Mouse (Mus musculus) liver, embryonic 14.5 days (tissue): ENCODE measurements at regions not wholly inside any gene's neighbourhood (a gene's known extent, or its start where the extent isn't known, plus 50 kb on each side); places are given as distances from the start of the nearest gene placed in this dataset.

Experiments
- ATAC-seq: fragments of 200-750 bp; cut with Nextera tagmentation; 2 replicates; pipeline ENCODE4 v1.8.0; 2017; ENCODE audit warnings: moderate number of reproducible peaks, mild to moderate bottlenecking, moderate library complexity; ENCODE audit not compliant: insufficient read depth
- DNase-seq, 3 experiments: peaks; one replicate each; pipeline ENCODE4 v3.0.0-alpha.2; 2012 to 2013; ENCODE audit warnings: low read depth in 3 of 3, low spot score in 3 of 3
- H3K27ac ChIP-seq: fragments of 300-500 bp; sonication (generic); 2 replicates; pipeline ENCODE4 v1.5.1; 2014; ENCODE audit warnings: moderate library complexity, mild to moderate bottlenecking, control low read depth, inconsistent platforms
- H3K27me3 ChIP-seq: fragments of 300-500 bp; sonication (generic); 2 replicates; pipeline ENCODE4 v1.6.1; 2014; ENCODE audit warnings: mild to moderate bottlenecking, low read length, moderate library complexity; ENCODE audit not compliant: control insufficient read depth, insufficient read depth
- H3K36me3 ChIP-seq: fragments of 300-500 bp; sonication (generic); replicated peaks from 2 replicates; pipeline ENCODE4 v1.6.1; 2014; ENCODE audit warnings: low read depth; ENCODE audit not compliant: control insufficient read depth, insufficient read depth
- H3K4me1 ChIP-seq, 2 experiments: fragments of 200-500 bp in 1 of 2; fragments of 300-500 bp in 1 of 2; sonication (generic) in 1 of 2; replicated peaks; 2 replicates each; pipeline ENCODE4 v1.6.1; 2012 to 2014; ENCODE audit warnings: antibody characterized with exemption in 1 of 2, inconsistent platforms in 1 of 2, low read length in 1 of 2; ENCODE audit not compliant: control insufficient read depth in 2 of 2, insufficient read depth in 2 of 2
- H3K4me2 ChIP-seq: fragments of 300-500 bp; sonication (generic); 2 replicates; pipeline ENCODE4 v1.6.1; 2014; ENCODE audit warnings: low read depth, mild to moderate bottlenecking, control low read depth, moderate library complexity
- H3K4me3 ChIP-seq, 2 experiments: fragments of 200-500 bp in 1 of 2; fragments of 300-500 bp in 1 of 2; sonication (generic) in 1 of 2; 2 replicates each; pipeline ENCODE4 v1.5.1; 2012 to 2014; ENCODE audit warnings: low read depth in 2 of 2, low read length in 2 of 2, mild to moderate bottlenecking in 2 of 2, control low read depth in 1 of 2, inconsistent platforms in 1 of 2, moderate library complexity in 1 of 2; ENCODE audit not compliant: insufficient read depth in 1 of 2
- H3K9ac ChIP-seq: fragments of 300-500 bp; sonication (generic); replicated peaks from 2 replicates; pipeline ENCODE4 v1.6.1; 2014; ENCODE audit warnings: mild to moderate bottlenecking, control low read depth, moderate library complexity
- H3K9me3 ChIP-seq: fragments of 300-500 bp; sonication (generic); 2 replicates; pipeline ENCODE4 v1.6.1; 2016; ENCODE audit warnings: low read length, mixed read lengths; ENCODE audit not compliant: control insufficient read depth
- CTCF ChIP-seq: IDR thresholded peaks from 2 replicates; pipeline ENCODE4 v1.5.1; 2016; ENCODE audit warnings: antibody characterized with exemption, low read depth, control low read depth
- EP300 ChIP-seq: IDR thresholded peaks from 2 replicates; pipeline ENCODE4 v1.6.1; 2016; ENCODE audit warnings: antibody characterized with exemption, low read depth
- WGBS: fragments of 180-500 bp; shearing (Covaris S2); extraction: QIAGEN DNeasy Blood & Tissue Kit; methylation state at CpG from one replicate; pipeline ENCODE4 v1.1.7; 2014; ENCODE audit not compliant: insufficient replicate concordance; 5-methylcytosine and 5-hydroxymethylcytosine counted together

DNA sequence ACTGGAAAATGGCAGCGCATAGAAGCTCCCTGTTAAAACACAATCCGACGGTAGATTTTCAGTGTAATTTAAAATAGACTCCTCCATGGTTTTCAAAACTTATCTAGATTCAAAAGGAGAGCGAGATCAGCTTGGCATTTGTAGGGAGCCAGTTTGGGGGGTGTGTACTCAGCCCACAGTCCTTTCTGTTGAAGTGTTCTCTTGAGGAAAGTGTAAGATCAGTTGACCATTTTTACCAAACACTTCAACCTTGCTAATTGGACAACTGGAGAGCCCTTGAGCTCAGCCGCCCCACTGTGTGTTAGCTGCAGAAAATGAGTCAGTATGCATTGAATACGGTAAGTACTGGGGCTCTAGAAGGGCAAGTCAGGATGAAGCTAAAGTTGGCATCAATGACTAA lies 59.8 kb upstream of the Med13 start:
- H3K36me3 ChIP-seq, result no peaks in the 10 kb centered on the region
- H3K27me3 ChIP-seq, result no peaks in the 10 kb centered on the region
- H3K4me3 ChIP-seq, result no peak overlapping the region
- H3K4me2 ChIP-seq, result no peak overlapping the region
- WGBS, result 67% methylated on average over 6 of the region's 6 CpGs
- H3K4me1 ChIP-seq, result no peaks in the 10 kb centered on the region
- ATAC-seq (no peak), DNase-seq (no peak)
- H3K9ac ChIP-seq, result no peak overlapping the region
- no peak overlapping the region for H3K27ac ChIP-seq
- no peaks in the 10 kb centered on the region for H3K9me3 ChIP-seq
- no peak for TF ChIP-seq EP300
- TF ChIP-seq CTCF, result no peak

DNA sequence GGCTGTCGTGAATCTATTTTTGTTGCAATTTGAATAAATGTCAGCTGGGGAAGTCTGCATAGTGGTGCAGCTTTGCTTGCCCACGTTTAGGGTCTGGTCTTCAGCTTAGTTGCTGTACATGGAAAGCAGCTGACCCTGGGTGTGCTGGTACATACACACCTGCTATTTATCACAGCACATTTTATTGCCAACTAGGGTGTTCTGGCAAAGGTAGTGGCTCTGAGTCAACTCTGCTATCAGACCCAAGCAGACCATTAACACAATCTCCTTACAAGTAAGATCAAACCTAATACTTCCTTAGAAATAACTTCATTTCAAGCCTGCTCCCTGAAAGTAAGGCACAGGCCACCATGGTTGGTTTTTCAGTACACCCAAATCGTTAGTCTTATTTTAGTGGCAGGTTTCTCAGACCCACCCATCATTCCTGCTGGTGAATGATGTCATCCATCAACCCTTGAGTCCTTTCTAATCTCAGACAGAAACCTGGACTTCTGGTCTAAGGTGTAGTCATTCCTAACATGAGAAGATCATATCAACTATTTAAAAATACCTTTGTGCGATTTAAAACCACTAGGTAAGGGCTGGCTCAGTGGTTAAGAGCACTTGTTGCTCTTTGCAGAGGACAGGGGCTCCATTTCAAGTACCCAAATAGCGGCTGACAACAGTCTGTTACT lies 62.5 kb upstream of the Med13 start:
- H3K4me2 ChIP-seq, result no peak overlapping the region
- no peaks in the 10 kb centered on the region for H3K9me3 ChIP-seq
- no peak for DNase-seq
- no peaks in the 10 kb centered on the region for H3K4me1 ChIP-seq
- no peak overlapping the region for H3K4me3 ChIP-seq
- WGBS, result 53% methylated on average over 5 of the region's 5 CpGs
- no peak overlapping the region for H3K27ac ChIP-seq
- no peak for ATAC-seq
- no peak overlapping the region for H3K9ac ChIP-seq
- H3K27me3 ChIP-seq, result no peaks in the 10 kb centered on the region
- H3K36me3 ChIP-seq, result no peaks in the 10 kb centered on the region
- TF ChIP-seq CTCF, result no peak
- TF ChIP-seq EP300, result no peak

DNA sequence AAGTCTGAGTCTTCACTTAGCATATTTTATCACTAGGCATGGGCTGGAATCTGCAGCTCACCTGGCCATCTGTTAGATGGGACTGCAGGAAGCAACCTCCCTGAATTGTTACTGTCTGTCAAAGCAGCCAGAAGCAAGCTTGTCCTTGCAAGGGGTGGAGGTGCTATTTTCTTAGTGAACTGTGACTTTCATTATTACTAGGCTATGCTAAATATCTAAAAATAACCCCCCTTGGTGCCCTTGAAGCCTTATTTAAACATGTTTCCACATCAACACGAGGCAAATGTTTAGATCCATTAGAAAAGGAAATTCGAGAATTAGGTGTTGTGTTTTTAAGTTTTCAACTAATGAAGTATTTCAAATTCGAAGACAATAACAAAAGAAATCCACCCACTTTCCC lies 55.5 kb upstream of the Rnft1 start:
- DNase-seq, result no peak
- TF ChIP-seq EP300 (no peak), CTCF (no peak)
- Histone ChIP-seq H3K27ac (no peak overlapping the region), H3K36me3 (no peaks in the 10 kb centered on the region), H3K4me3 (no peak overlapping the region), H3K27me3 (no peaks in the 10 kb centered on the region), H3K9me3 (no peaks in the 10 kb centered on the region), H3K9ac (no peak overlapping the region), H3K4me1 (no peaks in the 10 kb centered on the region), H3K4me2 (no peak overlapping the region)
- no peak for ATAC-seq
- WGBS, result 20% methylated on average over 3 of the region's 3 CpGs

DNA sequence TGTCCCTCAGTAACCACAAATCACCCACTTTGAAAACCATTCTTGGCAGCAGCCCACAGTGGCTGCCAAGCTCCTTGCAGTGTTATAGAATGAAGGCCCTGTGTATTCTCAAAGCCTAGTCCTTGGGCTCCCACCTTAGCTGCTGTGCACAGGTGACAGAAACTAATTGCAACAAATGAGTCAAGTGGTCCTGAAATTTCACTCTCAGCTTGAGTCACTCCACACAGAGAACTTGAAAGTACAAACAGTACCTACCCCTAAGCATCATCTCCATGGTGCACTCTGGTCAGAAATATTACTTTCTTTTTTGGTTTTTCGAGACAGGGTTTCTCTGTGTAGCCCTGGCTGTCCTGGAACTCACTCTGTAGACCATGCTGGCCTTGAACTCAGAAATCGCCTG lies 54.2 kb upstream of the Rnft1 start:
- no peak for TF ChIP-seq EP300
- TF ChIP-seq CTCF, result no peak
- H3K4me1 ChIP-seq, result no peaks in the 10 kb centered on the region
- no peak overlapping the region for H3K4me3 ChIP-seq
- no peak for DNase-seq
- H3K27ac ChIP-seq, result no peak overlapping the region
- H3K27me3 ChIP-seq, result no peaks in the 10 kb centered on the region
- 72% methylated on average over 2 of the region's 2 CpGs for WGBS
- H3K4me2 ChIP-seq, result no peak overlapping the region
- ATAC-seq, result no peak
- H3K9ac ChIP-seq, result no peak overlapping the region
- no peaks in the 10 kb centered on the region for H3K9me3 ChIP-seq
- no peaks in the 10 kb centered on the region for H3K36me3 ChIP-seq

DNA sequence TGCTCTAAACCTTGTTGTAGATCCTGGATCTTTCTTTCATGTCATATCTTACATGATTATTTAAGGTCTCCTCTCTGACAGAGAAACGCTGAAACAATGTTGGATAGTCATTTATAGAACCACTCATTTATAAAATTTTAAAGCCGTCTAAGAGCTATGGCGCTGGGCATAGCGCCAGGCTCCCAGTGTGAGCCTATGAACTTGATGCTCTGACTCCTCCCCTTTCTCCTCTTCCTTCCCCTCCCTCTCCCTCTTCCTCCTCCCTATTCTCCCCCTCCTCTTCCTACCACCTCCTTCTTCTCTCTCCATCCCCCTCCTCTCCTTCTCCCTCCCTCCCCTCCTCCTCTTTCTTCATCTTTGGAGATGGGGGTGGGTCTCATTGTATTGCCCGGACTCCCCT lies 52.9 kb upstream of the Rnft1 start:
- no peak overlapping the region for H3K9ac ChIP-seq
- H3K4me3 ChIP-seq, result no peak overlapping the region
- no peaks in the 10 kb centered on the region for H3K27me3 ChIP-seq
- H3K27ac ChIP-seq, result no peak overlapping the region
- no peaks in the 10 kb centered on the region for H3K36me3 ChIP-seq
- 74% methylated on average over 5 of the region's 5 CpGs for WGBS
- no peak overlapping the region for H3K4me2 ChIP-seq
- no peak for TF ChIP-seq EP300
- TF ChIP-seq CTCF, result no peak
- H3K4me1 ChIP-seq, result no peaks in the 10 kb centered on the region
- ATAC-seq (no peak), DNase-seq (no peak)
- no peaks in the 10 kb centered on the region for H3K9me3 ChIP-seq
